Mouse (Mus musculus) mesoderm, embryonic 11.5 days (tissue): ENCODE data around the gene Rhcg.
A peak's percentile ranks its signal among the peaks of the same experiment; 100 is the strongest.

Experiments used
- DNase-seq: peaks from one replicate; pipeline ENCODE4 v3.0.0-alpha.2; 2012; ENCODE audit warnings: low read depth, low spot score

The Rhcg gene

DNA sequence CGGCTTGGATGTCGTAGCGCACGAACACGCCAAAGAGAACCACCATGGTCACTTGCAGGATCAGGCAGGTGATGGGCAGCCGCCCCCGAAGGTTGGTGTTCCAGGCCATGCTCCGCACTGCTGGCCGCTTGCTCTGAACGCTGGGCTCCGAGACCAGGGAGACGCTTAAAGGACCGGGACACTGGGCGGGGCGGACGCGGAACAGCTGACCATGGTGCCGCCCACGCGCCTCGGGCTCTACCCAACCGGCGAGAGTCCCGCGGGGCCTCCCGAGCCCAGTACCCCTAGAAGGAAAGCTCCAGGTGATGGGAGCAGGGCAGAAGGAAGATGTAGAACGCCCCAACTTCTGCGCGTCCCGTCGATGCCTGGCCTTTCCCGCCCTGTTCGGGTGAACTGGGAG is at the start of gene Rhcg:
Gene Rhcg (minus strand): TSS at position 240 of the 400 bp plus-strand sequence.
- no peak for DNase-seq

DNA sequence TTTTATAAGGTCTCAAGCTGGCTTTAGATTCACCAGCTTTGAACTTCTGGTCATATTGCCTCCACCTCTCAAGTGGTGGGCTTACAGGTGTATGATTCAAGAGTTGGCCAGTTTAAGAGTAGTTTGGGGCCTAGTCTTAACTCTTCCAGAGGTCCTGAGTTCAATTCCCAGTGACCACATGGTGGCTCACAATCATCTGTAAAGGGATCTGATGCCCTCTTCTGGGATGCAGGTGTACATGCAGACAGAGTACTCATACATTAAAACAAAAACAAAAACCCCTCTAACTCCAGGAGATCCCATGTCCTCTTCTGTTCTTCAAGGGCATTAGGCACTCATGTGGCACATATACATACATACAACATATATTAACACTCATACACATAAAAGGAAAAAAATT is 49.2 kb upstream of the Rhcg start:
- no peak for DNase-seq

DNA sequence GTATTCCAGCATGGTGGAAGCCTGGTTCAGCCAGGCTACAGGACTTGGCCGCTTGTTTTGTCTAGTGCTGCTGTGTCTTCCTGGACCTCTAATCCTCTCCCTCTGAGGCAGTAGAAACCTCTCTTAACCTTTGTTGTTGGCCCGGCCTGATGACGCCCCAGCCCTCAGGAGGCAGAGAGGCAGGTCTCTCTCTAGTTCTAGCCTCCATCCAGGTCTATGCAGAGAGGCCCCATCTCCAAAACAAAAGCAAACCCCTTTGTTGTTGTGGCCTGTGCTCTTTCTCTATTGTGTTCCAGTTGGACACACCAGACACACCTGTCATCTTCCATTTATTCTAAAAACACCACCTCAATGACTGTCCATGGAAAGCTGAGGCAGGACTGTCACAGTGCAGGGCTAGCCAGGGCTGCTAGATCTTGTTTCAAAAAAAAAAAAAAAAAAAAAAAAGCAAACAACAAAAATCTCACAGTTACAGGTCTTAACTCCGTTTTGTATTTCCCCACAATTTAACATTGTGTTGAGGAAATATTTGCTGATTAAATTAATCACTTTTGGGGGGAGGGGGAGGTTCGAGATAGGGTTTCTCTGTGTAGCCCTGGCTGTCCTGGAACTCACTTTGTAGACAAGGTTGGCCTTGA is 43.9 kb upstream of the Rhcg start:
- no peak for DNase-seq

DNA sequence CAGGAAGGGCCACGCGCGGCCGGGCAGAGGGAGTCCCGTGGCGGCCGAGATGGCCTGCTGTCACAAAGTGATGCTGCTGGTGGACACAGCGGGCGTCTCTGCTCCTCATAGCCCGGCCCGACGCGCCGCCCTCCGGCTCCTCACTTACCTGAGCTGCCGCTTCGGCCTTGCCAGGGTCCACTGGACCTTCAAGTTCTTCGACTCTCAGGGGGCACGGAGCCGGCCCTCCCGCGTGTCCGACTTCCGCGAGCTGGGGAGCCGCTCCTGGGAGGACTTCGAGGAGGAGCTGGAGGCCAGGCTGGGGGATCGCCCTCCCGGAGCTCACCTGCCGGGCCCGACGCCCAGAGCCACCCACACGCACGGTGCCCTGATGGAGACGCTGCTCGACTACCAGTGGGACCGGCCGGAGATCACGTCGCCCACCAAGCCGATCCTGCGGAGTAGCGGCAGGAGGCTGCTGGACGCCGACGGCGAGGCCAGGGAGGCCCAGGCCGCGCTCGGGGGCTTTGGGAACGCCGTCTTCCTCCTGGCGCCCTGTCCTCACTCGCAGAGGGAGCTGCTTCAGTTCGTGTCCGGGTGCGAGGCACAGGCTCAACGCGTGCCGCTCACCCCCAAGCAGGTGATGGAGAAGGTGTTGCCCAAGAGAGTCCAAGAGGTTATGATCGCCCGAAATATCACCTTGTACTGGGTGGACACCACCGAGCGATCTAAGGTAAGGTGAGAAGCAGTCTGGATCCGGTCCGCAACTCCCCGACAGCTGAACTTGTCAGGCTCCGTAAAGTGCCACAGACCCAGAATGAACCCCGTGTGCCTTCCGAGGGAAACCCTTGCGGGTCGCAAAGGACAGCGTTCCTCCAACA is 43.1 kb upstream of the Rhcg start:
- peak; percentile 5 for DNase-seq

DNA sequence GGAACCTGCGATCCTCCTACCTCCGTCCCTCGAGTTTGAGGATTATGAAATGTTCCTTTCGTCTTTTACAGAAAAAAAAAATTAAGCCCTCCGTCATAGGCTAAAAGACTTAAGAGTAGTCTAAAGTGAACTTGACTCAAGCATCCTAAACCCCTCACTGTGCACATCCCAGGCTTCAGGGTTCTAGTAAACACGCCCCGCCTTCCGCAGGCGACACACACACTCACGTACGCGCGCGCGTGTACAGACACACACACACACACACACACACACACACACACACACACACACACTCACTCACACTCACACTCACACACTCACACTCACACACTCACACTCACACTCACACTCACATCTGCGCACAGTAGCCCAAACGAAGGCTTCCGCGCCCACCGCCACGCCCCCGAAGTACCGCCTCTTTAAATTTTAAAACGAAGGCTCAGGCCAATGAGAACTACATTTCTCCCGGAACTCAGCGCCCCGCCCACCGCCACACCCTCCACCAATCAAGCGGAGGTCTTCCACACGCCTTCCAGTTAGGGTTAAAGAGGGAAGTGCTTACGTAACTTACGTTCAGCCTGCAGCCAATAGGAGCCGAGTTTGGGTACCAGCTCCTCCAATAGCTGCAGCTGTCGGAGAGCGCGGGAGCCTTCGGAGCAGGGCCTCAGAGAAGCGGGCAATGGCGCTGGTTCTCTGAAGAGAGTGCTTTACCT is 42.3 kb upstream of the Rhcg start, which contains the start of gene Ticrr:
Gene Ticrr (plus strand): TSS at position 619 of the 713 bp plus-strand sequence.
- DNase-seq, result peak; percentile 98

DNA sequence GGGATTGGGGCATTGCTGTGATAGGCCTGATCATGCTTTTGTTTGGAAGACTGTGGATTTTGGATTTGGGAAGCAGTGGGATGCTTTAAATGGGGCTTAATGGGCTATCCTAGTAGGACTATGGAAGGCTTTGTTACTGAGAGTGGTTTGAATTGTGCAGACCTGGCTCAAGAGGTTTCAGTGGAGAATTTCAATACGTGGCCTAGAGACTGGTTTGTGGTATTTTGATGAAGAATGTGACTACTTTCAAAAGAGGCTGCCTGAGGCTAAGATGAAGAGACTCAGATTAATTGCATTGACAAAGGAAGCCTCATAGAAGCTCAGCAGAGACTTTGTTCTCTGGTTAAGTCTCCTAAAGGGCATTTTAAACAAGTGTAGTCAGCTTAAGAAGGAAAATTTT is 37.1 kb upstream of the Rhcg start:
- DNase-seq, result no peak

DNA sequence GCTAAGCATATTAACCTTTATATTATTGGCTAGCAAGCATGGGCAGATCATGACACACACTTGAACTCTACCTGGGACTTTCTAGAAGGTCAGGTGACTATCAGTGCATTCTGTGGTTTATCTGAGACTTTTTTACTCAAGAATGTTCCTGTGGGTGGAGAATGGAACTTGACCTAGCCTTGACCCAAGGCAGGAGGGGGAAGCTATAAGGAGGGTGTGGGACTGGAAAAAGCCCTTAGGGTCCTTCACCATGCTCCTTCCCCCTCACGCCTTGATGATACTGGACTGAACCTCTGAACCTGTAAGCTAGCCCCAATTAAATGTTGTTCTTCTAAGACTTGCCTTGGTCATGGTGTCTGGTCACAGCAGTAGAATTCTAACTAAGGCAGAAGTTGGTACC is 36.7 kb upstream of the Rhcg start:
- no peak for DNase-seq

DNA sequence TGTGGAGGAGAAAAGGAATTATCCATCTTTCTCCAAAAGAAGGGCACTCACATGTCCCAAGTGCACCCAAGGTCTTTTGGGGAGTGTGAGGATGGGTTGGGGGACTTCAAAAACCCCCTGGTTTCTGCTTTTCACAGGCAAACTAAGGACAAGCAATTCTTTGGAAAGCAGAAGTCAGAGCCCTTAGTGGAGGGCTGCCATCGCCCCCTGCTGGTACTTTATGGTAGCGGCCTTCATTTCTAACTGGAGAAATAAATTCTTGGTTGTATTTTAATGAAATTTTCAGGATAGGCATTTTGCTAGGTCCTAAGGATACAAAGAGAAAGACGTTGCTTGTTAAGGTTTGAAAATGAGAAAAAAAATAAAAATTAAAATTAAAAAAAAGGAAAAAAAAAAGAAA is 31.5 kb upstream of the Rhcg start:
- peak; percentile 67 for DNase-seq

DNA sequence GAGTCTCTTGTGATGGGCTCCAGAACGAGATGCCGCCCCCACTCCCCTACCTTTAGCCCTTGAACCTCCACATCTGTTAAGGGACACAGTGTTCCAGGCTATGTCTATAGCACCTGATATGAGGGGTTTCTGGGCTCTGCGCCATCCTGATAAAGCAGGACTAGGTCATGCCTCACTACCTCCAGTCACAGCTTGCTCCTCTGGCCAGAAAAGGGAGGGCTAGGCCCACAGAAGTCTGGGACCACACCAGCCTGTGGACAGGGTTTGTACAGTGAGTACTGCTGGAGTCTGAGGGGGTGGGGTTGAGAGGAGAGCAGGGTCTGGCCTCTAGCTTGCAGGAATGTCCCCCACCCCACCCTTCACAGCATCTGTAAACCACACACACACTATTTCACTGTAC is 29.8 kb upstream of the Rhcg start:
- no peak for DNase-seq

DNA sequence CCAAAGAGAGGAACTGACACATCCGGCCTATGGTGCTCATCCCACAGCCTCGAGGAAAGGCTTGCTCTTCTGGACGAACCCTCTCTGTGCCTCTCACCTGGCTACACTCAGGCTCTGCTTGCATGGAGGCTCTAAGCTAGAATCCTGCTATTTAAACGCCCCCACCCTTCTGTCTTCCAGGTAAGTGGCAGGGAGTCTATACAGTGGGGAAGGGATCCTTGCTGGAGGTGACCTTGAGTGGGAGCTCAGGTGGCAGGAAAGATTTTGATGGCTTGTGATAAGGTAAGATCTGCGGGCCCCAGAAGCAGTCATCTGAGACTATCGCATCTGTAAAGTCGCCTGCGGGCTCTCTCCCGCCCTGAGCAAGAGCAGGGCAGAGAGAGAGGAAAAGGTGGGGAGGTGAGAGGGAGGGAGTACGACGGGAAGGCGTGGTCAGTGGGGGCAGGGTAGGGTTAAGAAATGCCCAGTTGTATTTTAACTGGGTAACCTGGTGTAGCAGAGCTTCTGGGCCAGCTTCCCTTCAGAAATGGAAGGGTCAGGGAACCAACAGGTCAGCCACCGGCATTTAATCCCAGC is 14.4 kb upstream of the Rhcg start:
- DNase-seq, result no peak

DNA sequence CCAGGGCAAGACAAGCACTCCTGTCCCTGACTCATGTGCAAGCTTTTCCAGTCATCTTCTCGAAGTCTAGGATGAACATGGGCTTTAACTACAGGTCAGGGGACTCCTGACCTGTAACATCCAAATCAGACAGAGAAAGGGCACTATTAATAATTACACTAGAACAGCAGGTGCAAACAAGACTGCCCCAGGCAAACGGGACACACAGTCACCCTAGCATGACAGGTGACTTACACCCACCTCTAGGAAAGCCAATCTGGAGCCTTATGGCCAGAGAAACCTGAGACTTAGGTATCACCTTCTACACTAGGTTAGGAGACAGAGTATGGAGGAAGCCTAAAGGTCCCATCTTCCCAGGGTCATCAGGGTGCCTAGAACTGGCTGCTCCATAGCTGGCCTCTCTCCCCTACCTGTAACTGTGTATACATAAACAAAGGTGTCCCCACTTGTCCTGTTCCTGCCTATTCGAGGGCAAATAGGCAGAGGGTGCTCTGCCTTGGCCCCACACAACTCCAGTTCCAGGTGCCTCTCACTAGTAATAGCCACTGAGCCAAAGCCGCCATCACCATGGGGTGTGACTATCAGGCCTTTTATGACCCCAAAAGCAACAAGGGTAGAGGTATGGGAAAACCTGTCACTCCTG is 10.9 kb upstream of the Rhcg start:
- DNase-seq, result no peak

DNA sequence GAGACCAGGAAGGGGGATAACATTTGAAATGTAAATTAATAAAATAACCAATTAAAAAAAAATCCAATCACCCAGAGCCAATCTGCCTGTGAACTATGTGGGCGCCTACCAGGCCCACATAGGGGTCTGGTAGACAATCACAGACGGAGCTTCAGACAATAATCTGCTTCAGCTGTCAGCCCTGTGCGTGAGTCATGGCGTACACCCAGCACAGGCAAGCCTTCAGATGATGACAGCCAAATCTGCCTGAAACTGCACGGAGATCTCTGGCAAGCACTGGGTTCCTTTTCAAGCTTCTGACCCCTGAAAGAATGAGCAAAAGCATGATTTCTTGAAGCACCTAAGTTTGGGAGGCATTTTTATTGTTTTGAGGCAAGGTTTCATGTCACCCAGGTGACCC is 8.7 kb upstream of the Rhcg start:
- DNase-seq, result no peak

DNA sequence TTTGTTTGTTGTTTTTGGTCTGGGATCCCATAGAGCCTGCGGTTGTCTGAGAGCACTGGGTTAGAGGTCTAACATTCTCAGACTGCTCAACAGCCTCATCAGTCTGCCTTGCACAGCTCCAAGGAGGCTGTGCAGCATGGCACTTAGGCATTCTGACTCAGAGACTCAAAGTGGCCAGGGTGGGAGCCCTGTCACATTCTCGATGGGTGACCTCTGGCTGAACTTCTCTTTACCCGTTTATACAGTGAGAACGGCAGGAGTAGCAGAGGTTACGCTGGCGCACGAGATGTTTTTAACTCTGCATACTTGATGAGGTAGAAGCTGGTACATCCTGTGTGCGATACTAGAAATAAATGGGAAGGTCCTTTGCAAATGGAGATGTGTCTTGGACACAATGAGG is 5.6 kb upstream of the Rhcg start:
- no peak for DNase-seq

DNA sequence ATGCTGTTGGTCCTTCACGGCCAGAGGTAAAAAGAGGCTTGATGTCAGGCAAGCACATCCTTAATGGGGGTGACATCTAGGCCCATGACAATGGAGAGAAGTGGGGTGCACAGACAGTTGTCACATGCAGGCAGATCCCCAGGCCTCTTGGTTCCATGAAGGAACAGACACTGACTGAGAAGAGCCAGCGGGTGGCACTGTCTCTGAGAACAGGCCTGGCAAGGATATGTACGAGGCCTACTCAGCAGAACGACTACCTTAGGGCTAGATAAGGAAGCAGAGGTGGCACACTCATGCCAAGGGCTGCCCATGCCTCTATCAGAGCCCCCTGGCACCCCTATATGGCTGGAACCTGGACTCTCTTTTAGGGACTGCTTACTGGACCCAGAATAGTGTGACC is 2.0 kb upstream of the Rhcg start:
- DNase-seq, result no peak

DNA sequence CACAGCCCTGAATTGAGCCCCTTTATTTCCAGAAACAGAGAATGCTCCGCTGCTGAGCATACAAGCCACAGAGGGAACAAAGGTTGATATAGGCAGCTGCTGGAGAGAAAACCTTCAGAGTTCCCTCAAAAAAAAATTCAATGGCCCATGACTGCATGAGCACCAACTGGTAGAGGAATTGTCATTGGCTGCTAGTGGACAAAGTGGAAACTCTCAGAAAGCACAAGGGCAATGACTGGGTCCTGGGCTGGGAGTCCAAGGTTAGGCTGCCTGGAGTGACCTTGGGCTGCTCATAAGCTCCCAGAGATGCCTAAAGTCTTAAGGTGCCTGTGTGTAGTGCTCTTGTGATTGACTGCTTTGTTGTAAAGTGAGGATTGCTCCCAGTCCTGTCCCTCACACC is 1.5 kb downstream of the Rhcg start:
- DNase-seq, result no peak

DNA sequence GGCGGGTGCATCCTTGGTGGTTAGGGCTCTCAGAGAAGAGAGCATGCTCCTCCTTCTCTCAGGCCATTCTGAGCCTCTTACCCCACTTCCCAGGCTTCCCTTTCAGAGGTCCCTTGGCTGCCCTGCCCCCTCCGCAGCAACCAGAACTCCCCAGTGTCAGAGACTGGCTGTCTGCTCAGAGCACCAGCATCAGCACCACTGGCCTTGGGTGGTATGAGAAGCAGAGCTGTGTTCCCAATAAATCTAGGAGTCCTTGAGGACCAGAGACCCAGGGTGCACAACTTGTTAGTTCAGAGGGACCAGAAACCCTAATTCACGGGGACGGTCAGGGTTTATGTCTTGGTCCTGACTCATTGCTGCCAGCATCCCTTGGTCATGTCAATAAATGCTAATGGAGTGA is 2.4 kb downstream of the Rhcg start:
- no peak for DNase-seq

DNA sequence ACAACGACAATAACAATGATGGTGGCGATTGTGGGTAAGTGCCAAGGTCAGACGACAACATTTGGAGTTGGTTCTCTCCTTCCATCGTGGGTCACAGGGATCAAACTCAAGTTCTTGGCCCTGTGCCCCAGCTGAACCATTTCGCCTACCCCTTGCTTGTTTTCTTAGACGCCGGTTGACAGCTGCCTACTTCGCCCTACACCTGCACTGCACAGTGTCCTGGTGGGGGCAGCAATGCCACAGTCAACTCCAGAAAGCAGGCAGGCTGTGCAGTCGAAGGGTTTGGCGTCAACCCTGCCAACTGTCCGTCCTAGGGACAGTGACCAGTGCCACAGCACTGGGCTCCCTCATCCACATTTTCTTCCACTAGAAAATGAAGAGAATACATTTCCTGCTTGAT is 4.1 kb downstream of the Rhcg start:
- DNase-seq, result no peak

DNA sequence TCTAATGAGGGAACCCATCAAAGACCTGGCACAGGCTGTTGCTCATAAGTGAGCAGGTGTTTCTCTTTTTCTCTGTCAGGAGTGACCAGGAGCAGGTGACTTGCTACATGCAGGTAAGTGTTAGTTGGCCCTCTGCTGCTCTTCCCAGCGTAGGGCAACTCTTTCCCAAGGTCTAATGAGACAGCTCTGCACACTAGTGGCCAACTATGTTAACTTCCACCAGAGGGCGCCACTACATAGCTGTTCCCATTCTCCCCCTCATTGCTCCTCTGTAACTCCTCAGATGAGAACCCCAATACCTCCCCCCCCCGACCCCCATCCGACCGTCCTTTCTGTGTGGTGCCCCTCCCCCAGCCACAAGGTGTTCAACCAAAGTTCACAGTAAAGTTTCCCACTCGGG is 4.7 kb downstream of the Rhcg start:
- peak; percentile 56 for DNase-seq

DNA sequence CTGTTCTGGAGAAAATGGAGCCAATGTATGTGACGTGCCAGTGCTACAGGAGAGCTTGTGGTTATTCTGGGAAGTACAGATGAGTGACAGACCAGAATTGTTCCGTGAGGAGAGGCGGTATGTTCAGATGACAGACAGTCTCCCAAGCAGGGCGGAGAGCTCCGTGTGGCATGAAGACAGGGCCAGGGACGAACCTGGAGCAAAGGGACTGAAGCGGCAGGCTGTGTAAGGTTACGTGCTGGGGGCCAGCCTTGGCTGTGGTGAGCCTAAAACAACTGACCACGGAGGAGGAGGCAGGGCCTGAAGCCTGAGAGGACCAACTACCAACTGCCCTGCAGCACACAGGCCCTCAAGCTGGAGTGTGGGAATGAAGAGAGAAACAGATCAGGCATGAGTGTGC is 5.6 kb downstream of the Rhcg start:
- no peak for DNase-seq

DNA sequence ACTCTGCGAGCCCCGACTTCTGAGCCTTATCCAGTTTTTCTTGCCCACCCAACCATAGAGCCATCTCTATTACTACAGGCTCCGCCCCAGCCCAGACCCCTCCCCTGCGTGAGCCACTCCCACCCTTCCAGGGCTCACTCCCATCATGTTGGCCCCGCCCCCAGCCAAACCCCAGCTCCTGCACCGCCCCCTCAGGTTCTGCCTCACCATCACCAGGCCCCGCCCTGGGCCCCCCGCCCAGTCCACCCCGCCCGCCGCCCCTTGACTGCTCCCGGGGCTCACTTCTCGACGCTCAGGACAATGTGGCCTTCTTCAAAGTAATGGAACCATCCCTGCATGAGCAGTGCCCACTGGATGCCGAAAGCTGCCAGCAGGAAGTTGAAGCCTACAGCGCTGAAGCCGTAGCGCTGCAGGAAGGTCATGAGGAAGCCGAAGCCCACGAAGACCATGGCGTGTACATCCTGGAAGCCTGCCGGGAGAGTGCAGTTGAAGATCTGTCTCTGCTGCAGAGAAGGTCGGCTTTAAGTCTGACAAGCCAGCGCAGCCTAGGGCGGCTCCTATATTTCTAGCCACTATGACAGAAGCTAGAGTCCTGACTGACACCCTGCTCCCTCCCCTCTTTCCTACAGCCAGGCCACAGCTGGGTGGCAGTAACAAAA is 10.1 kb downstream of the Rhcg start:
- peak; percentile 65 for DNase-seq

DNA sequence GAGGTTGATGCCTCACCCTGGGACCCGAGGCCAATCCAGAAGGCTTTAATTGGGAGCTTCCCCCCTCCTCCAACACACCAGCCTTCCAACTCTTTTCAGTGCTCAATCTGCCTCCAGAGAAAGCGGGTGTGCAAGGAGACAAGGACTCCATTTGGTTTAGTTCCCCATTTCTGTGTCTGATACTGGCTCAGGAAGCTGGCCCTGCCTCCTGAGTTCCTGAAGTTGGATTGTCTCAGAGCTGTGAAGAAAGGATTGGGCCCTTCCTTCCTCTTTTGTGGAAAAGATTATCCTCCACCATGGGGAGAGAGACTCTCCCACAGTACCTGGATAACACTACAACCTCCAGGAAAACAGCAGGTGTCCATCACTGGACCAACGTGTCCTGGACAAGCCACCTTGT is 10.7 kb downstream of the Rhcg start:
- DNase-seq, result no peak
